Mouse (Mus musculus) monocyte, adult 2 months (primary cell): ENCODE measurements around the gene Phlpp1.
A peak's percentile ranks its signal among the peaks of the same experiment; 100 is the strongest.

Experiments used
- DNase-seq, 2 experiments: peaks; one replicate each; pipeline ENCODE4 v3.0.0; 2022; ENCODE audit warnings: low spot score in 2 of 2, low read depth in 1 of 2

Gene Phlpp1

GRCm38 (mm10) chr1:106171241-106172220 is at the start of gene Phlpp1:
Gene Phlpp1, plus strand, starts transcription at chr1:106171752.
- DNase-seq: peak; percentile 98 to 99

- DNase-seq: no peak
Measured at GRCm38 (mm10) chr1:106126601-106127000, 45.0 kb upstream of the Phlpp1 start.

GRCm38 (mm10) chr1:106131697-106132349 is 39.7 kb upstream of the Phlpp1 start:
- DNase-seq: no peak

GRCm38 (mm10) chr1:106132350-106132700 is 39.2 kb upstream of the Phlpp1 start:
- DNase-seq: no peak

GRCm38 (mm10) chr1:106138691-106139090 is 32.9 kb upstream of the Phlpp1 start:
- DNase-seq: no peak

GRCm38 (mm10) chr1:106139137-106139536 is 32.4 kb upstream of the Phlpp1 start:
- no peak for DNase-seq

GRCm38 (mm10) chr1:106142010-106142409 is 29.5 kb upstream of the Phlpp1 start:
- no peak for DNase-seq

GRCm38 (mm10) chr1:106144534-106144933 is 27.0 kb upstream of the Phlpp1 start:
- DNase-seq: no peak

GRCm38 (mm10) chr1:106145055-106145454 is 26.5 kb upstream of the Phlpp1 start:
- DNase-seq: no peak

GRCm38 (mm10) chr1:106145565-106146190 is 25.9 kb upstream of the Phlpp1 start:
- no peak for DNase-seq

GRCm38 (mm10) chr1:106148386-106149380 is 22.9 kb upstream of the Phlpp1 start:
- no peak for DNase-seq

- DNase-seq: peak in 1 of 2 experiments; percentile 57
Measured at GRCm38 (mm10) chr1:106151846-106152245, 19.7 kb upstream of the Phlpp1 start.

GRCm38 (mm10) chr1:106152742-106153141 is 18.8 kb upstream of the Phlpp1 start:
- no peak for DNase-seq

GRCm38 (mm10) chr1:106154590-106154989 is 17.0 kb upstream of the Phlpp1 start:
- no peak for DNase-seq

GRCm38 (mm10) chr1:106155087-106155567 is 16.4 kb upstream of the Phlpp1 start:
- no peak for DNase-seq

GRCm38 (mm10) chr1:106155702-106156101 is 15.8 kb upstream of the Phlpp1 start:
- DNase-seq: no peak

GRCm38 (mm10) chr1:106157961-106158515 is 13.5 kb upstream of the Phlpp1 start:
- no peak for DNase-seq

GRCm38 (mm10) chr1:106159667-106160066 is 11.9 kb upstream of the Phlpp1 start:
- DNase-seq: no peak

GRCm38 (mm10) chr1:106160916-106161315 is 10.6 kb upstream of the Phlpp1 start:
- DNase-seq: no peak

- peak; percentile 52 to 67 for DNase-seq
Measured at GRCm38 (mm10) chr1:106162581-106162980, 9.0 kb upstream of the Phlpp1 start.
